9 mouse cellular contexts compared by ENCODE assay signal in genomic region chr3:142620956-142621562, GRCm38 (mm10). TPM values are rescaled to one million over a fixed set of nuclear protein-coding genes. Genes with fewer than 3 reads are reported as not detected.
DNase-seq lines count a peak whose midpoint lies in the region; ATAC-seq and TF ChIP-seq lines count a peak whose summit lies in the region.
"Had no signal": no experiment of that assay in that cellular context is flagged by ENCODE, and none has a peak within 500 bp of the region (broad histone marks: within the 10 kb centered on the region; RNA-seq: fewer than 3 reads in every experiment).

No protein-coding gene starts in this region.

- peak; percentile 63 for TF ChIP-seq CTCF in layer of hippocampus, adult 2 months (conservative IDR thresholded peaks at IDR 0.05)
- peak; percentile 69 for TF ChIP-seq CTCF in intestine, postnatal 0 days (IDR thresholded peaks at IDR 0.05; ENCODE audit: low read depth)
- no peak for TF ChIP-seq CTCF in small intestine, adult 2 months (IDR thresholded peaks at IDR 0.05; ENCODE audit: extremely low read depth, insufficient read length, insufficient replicate concordance, low read depth, low read length)

- H3K4me3 ChIP-seq in layer of hippocampus, adult 2 months: peak overlapping the region; percentile 38
- H3K4me3 ChIP-seq in intestine, postnatal 0 days (ENCODE audit: low read depth, low read length): peak overlapping the region; percentile 34
- H3K4me3 ChIP-seq in small intestine, adult 2 months (ENCODE audit: low read depth, low read length): peak overlapping the region; percentile 41; the same call in 1 of the 2 replicates
- H3K4me3 ChIP-seq: neural tube, embryonic 13.5 days had no signal

- no peaks in the 10 kb centered on the region for H3K4me1 ChIP-seq in intestine, postnatal 0 days (replicated peaks; ENCODE audit: control insufficient read depth, insufficient read depth, low read length)
- no peaks in the 10 kb centered on the region for H3K4me1 ChIP-seq in small intestine, adult 2 months (ENCODE audit: control insufficient read depth, insufficient read depth, insufficient read length, low read length)
- H3K4me1 ChIP-seq: neural tube, embryonic 13.5 days had no signal

- H3K27ac ChIP-seq in layer of hippocampus, adult 2 months: peak overlapping the region; percentile 72
- no peak overlapping the region for H3K27ac ChIP-seq in intestine, postnatal 0 days (ENCODE audit: low read depth, low read length)
- peak overlapping the region; percentile 81 for H3K27ac ChIP-seq in small intestine, adult 2 months (ENCODE audit: insufficient read depth, low read depth, low read length)
- H3K27ac ChIP-seq: neural tube, embryonic 13.5 days had no signal

- no peak for DNase-seq in layer of hippocampus, adult 2 months (ENCODE audit: low spot score in 2 of 2)
- DNase-seq in layer of hippocampus, adult 8-10 months (ENCODE audit: low spot score in 2 of 2): no peak
- no peak for DNase-seq in gastrocnemius, postnatal 36 days
- no peak for DNase-seq in left cerebral cortex, postnatal 25 days (ENCODE audit: low spot score in 2 of 2)

- no peaks in the 10 kb centered on the region for H3K9me3 ChIP-seq in intestine, postnatal 0 days (ENCODE audit: control insufficient read depth)
- H3K9me3 ChIP-seq: neural tube, embryonic 13.5 days had no signal

- no peaks in the 10 kb centered on the region for H3K36me3 ChIP-seq in intestine, postnatal 0 days (ENCODE audit: control insufficient read depth, insufficient read depth)
- no peaks in the 10 kb centered on the region for H3K36me3 ChIP-seq in small intestine, adult 2 months (ENCODE audit: control insufficient read depth, insufficient read depth, low read length)
- H3K36me3 ChIP-seq: neural tube, embryonic 13.5 days had no signal

- peak overlapping the region; percentile 63 for H3K4me2 ChIP-seq in intestine, postnatal 0 days (replicated peaks; ENCODE audit: low read depth)

- 42% methylated on average over 3 of the region's 3 CpGs for WGBS in intestine, postnatal 0 days
- WGBS in small intestine, adult 2 months: 35% methylated on average over 3 of the region's 3 CpGs

- H3K27me3 ChIP-seq in intestine, postnatal 0 days (replicated peaks; ENCODE audit: control insufficient read depth, insufficient read depth, low read length): peaks cover 17% of the 10 kb centered on the region; the same call in 1 of the 2 replicates
- H3K27me3 ChIP-seq in small intestine, adult 2 months (ENCODE audit: control insufficient read depth, insufficient read depth, low read length): peaks cover 4% of the 10 kb centered on the region; the same call in 1 of the 2 replicates
- H3K27me3 ChIP-seq: neural tube, embryonic 13.5 days had no signal

- peak; percentile 67 for ATAC-seq in activated CD4-positive, CD25-positive, alpha-beta regulatory T cell, adult 4 months
- no peak for ATAC-seq in intestine, postnatal 0 days
- ATAC-seq in frontal cortex, adult (ENCODE audit: low TSS enrichment): no peak

- H3K9ac ChIP-seq in intestine, postnatal 0 days (ENCODE audit: low read depth, low read length): peak overlapping the region; percentile 34; the same call in 1 of the 2 replicates
- H3K9ac ChIP-seq: neural tube, embryonic 13.5 days had no signal

- TF ChIP-seq POLR2A in small intestine, adult 2 months (IDR thresholded peaks at IDR 0.05; ENCODE audit: low read depth, low read length): no peak

- intact Hi-C loops in gastrocnemius, postnatal 36 days (cut with DNase I): no loop called here
- intact Hi-C loops in left cerebral cortex, postnatal 25 days (cut with DNase I): loop anchor here (2.0 to 5.0 kb wide), 2 partner anchors 49 to 128 kb away; partner anchors contain the start of gene Gbp5

RNA-seq across cellular contexts. Expression of gene Gbp2, which starts 0.7 kb away (rescaled TPM):
- total RNA-seq in layer of hippocampus, adult 2 months (2021): 1 to 10 TPM; 1.8 to 2.3 TPM
- 1 to 10 TPM; 2.4 to 8.0 (median 4.3) TPM for total RNA-seq in layer of hippocampus, adult 8-10 months (2022)
- polyA plus RNA-seq in activated CD4-positive, CD25-positive, alpha-beta regulatory T cell, adult 4 months (2017; shearing (Covaris generic)): 100 to 1,000 TPM; 109 to 135 TPM
- polyA plus RNA-seq in intestine, postnatal 0 days (2015; fragmentation: Nextera tagmentation; extraction: Ambion mirVana): 4.4 and 5.0 TPM in 2 replicates
- 3.1 and 6.8 TPM in 2 replicates for polyA plus RNA-seq in small intestine, adult 2 months (2012; rRNA removed)
- total RNA-seq in gastrocnemius, postnatal 36 days (2021): 1 to 10 TPM; 2.9 to 3.4 TPM
- total RNA-seq in left cerebral cortex, postnatal 25 days (2021): 1 to 10 TPM; 1.3 to 1.4 TPM

RNA-seq across cellular contexts. Expression of gene Gbp2b, which starts 26.4 kb away (rescaled TPM):
- not detected for total RNA-seq in layer of hippocampus, adult 2 months (2021)
- under 1 TPM in 2 of 4 experiments, not detected in 2; 0.14 to 0.39 TPM for total RNA-seq in layer of hippocampus, adult 8-10 months (2022)
- polyA plus RNA-seq in activated CD4-positive, CD25-positive, alpha-beta regulatory T cell, adult 4 months (2017; shearing (Covaris generic)): 10 to 100 TPM; 18.4 to 57.3 TPM
- polyA plus RNA-seq in intestine, postnatal 0 days (2015; fragmentation: Nextera tagmentation; extraction: Ambion mirVana): 0.93 and 1.0 TPM in 2 replicates
- 0.56 and 0.89 TPM in 2 replicates for polyA plus RNA-seq in small intestine, adult 2 months (2012; rRNA removed)
- under 1 TPM in 1 of 2 experiments, not detected in 1; 0.12 TPM for total RNA-seq in gastrocnemius, postnatal 36 days (2021)
- total RNA-seq in left cerebral cortex, postnatal 25 days (2021): not detected
- polyA plus RNA-seq: neural tube, embryonic 13.5 days had no signal
